Mouse (Mus musculus) lung, postnatal 0 days (tissue): ENCODE measurements around the gene Anxa11. TPM values are rescaled to one million over a fixed set of nuclear protein-coding genes. Genes with fewer than 3 reads are reported as not detected.
"Not testable (repeated sequence)": the region's sequence is repeated elsewhere in the genome, so short reads cannot be mapped to it uniquely, and the experiment has no call there.

Experiments
- ATAC-seq: fragments of 200-750 bp; cut with Nextera tagmentation; 2 replicates; pipeline ENCODE4 v1.8.0; 2017; ENCODE audit warnings: moderate library complexity
- DNase-seq: peaks from one replicate; pipeline ENCODE4 v3.0.0-alpha.2; 2016; ENCODE audit warnings: low spot score
- H3K27ac ChIP-seq: fragments of 300-500 bp; sonication (generic); 2 replicates; pipeline ENCODE4 v1.5.1; 2014; ENCODE audit warnings: antibody characterized with exemption, mild to moderate bottlenecking, low read length, mixed read lengths
- H3K27me3 ChIP-seq: fragments of 300-500 bp; sonication (generic); replicated peaks from 2 replicates; pipeline ENCODE4 v1.6.1; 2014; ENCODE audit warnings: low read length, mixed read lengths; ENCODE audit not compliant: insufficient read depth
- H3K36me3 ChIP-seq: fragments of 300-500 bp; sonication (generic); 2 replicates; pipeline ENCODE4 v1.6.1; 2014; ENCODE audit warnings: low read length, mixed read lengths; ENCODE audit not compliant: insufficient read depth
- H3K4me1 ChIP-seq: fragments of 300-500 bp; sonication (generic); 2 replicates; pipeline ENCODE4 v1.6.1; 2014; ENCODE audit warnings: antibody characterized with exemption, low read depth, low read length, mixed read lengths; ENCODE audit not compliant: insufficient read depth
- H3K4me2 ChIP-seq: fragments of 300-500 bp; sonication (generic); replicated peaks from 2 replicates; pipeline ENCODE4 v1.6.1; 2014; ENCODE audit warnings: low read depth, mild to moderate bottlenecking, low read length, moderate library complexity, mixed read lengths
- H3K4me3 ChIP-seq: fragments of 300-500 bp; sonication (generic); 2 replicates; pipeline ENCODE4 v1.5.1; 2014; ENCODE audit warnings: low read depth, low read length
- H3K9ac ChIP-seq: fragments of 300-500 bp; sonication (generic); replicated peaks from 2 replicates; pipeline ENCODE4 v1.6.1; 2014; ENCODE audit warnings: low read depth, mild to moderate bottlenecking
- H3K9me3 ChIP-seq: fragments of 300-500 bp; sonication (generic); 2 replicates; pipeline ENCODE4 v1.6.1; 2016; ENCODE audit warnings: low read length, mixed read lengths
- CTCF ChIP-seq: IDR thresholded peaks from 2 replicates; pipeline ENCODE4 v1.5.1; 2016; ENCODE audit warnings: antibody characterized with exemption, mild to moderate bottlenecking
- EP300 ChIP-seq: IDR thresholded peaks from 2 replicates; pipeline ENCODE4 v1.6.1; 2016; ENCODE audit warnings: antibody characterized with exemption, mild to moderate bottlenecking, control low read depth
- WGBS: fragments of 180-500 bp; shearing (Covaris S2); extraction: QIAGEN DNeasy Blood & Tissue Kit; methylation state at CpG from one replicate; pipeline ENCODE4 v1.1.7; 2014; 5-methylcytosine and 5-hydroxymethylcytosine counted together
- polyA plus RNA-seq: library from polyadenylated mRNA; unstranded; fragments of >200 nt; fragmentation: Nextera tagmentation; extraction: Ambion mirVana; gene quantifications from 2 replicates; pipeline ENCODE4 v1.2.1, GENCODE M21; 2015

The Anxa11 gene
- polyA plus RNA-seq, 1 experiment from 2014 or later: 54.6 TPM

GRCm38 (mm10) chr14:25846516-25846915, 4.6 kb downstream of the Anxa11 start:
- Histone ChIP-seq H3K36me3 (no peaks in the 10 kb centered on the region), H3K27me3 (no peaks in the 10 kb centered on the region), H3K9me3 (no peaks in the 10 kb centered on the region), H3K4me1 (peaks cover 6% of the 10 kb centered on the region), H3K4me2 (no peak overlapping the region), H3K4me3 (no peak overlapping the region), H3K27ac (no peak overlapping the region), H3K9ac (no peak overlapping the region)
- DNase-seq (no peak), ATAC-seq (no peak)
- 75% methylated on average over 8 of the region's 8 CpGs for WGBS
- TF ChIP-seq CTCF (no peak), EP300 (no peak)

GRCm38 (mm10) chr14:25847660-25848059, 5.7 kb downstream of the Anxa11 start:
- no peaks in the 10 kb centered on the region for H3K27me3 ChIP-seq
- H3K4me1 ChIP-seq: peaks cover 5% of the 10 kb centered on the region
- WGBS: 33% methylated on average over 9 of the region's 9 CpGs
- no peak overlapping the region for H3K9ac ChIP-seq
- no peak overlapping the region for H3K27ac ChIP-seq
- no peak for TF ChIP-seq EP300
- TF ChIP-seq CTCF: no peak
- H3K4me3 ChIP-seq: no peak overlapping the region
- ATAC-seq (no peak), DNase-seq (no peak)
- no peak overlapping the region for H3K4me2 ChIP-seq
- H3K36me3 ChIP-seq: no peaks in the 10 kb centered on the region
- no peaks in the 10 kb centered on the region for H3K9me3 ChIP-seq

GRCm38 (mm10) chr14:25848237-25848636, 6.3 kb downstream of the Anxa11 start:
- H3K9me3 ChIP-seq: no peaks in the 10 kb centered on the region
- H3K27ac ChIP-seq: no peak overlapping the region
- ATAC-seq (peak; percentile 54), DNase-seq (peak; percentile 40)
- H3K36me3 ChIP-seq: no peaks in the 10 kb centered on the region
- no peak overlapping the region for H3K9ac ChIP-seq
- 72% methylated on average over 6 of the region's 6 CpGs for WGBS
- H3K4me2 ChIP-seq: no peak overlapping the region
- H3K27me3 ChIP-seq: no peaks in the 10 kb centered on the region
- no peak for TF ChIP-seq CTCF
- TF ChIP-seq EP300: no peak
- H3K4me1 ChIP-seq: peaks cover 6% of the 10 kb centered on the region
- no peak overlapping the region for H3K4me3 ChIP-seq

- not testable (repeated sequence) for H3K9ac ChIP-seq, H3K4me2 ChIP-seq, ATAC-seq, H3K9me3 ChIP-seq, H3K36me3 ChIP-seq, DNase-seq, H3K27ac ChIP-seq, H3K27me3 ChIP-seq, H3K4me3 ChIP-seq
- H3K4me1 ChIP-seq: peaks cover 10% of the 10 kb centered on the region; the same call in 1 of the 2 replicates
- 86% methylated on average over 3 of the region's 4 CpGs for WGBS
Measured at GRCm38 (mm10) chr14:25848708-25849107, 6.8 kb downstream of the Anxa11 start.

GRCm38 (mm10) chr14:25850433-25850832, 8.5 kb downstream of the Anxa11 start:
- ATAC-seq: no peak
- no peak for DNase-seq
- no peak overlapping the region for H3K9ac ChIP-seq
- no peak overlapping the region for H3K27ac ChIP-seq
- no peaks in the 10 kb centered on the region for H3K9me3 ChIP-seq
- H3K4me2 ChIP-seq: no peak overlapping the region
- peaks cover 13% of the 10 kb centered on the region; the same call in 1 of the 2 replicates for H3K4me1 ChIP-seq
- TF ChIP-seq EP300: no peak
- no peak for TF ChIP-seq CTCF
- no peak overlapping the region for H3K4me3 ChIP-seq
- no peaks in the 10 kb centered on the region for H3K36me3 ChIP-seq
- 94% methylated on average over 2 of the region's 2 CpGs for WGBS
- H3K27me3 ChIP-seq: no peaks in the 10 kb centered on the region

GRCm38 (mm10) chr14:25851189-25851588, 9.2 kb downstream of the Anxa11 start:
- no peaks in the 10 kb centered on the region for H3K9me3 ChIP-seq
- no peak overlapping the region for H3K4me3 ChIP-seq
- peaks cover 16% of the 10 kb centered on the region for H3K4me1 ChIP-seq
- no peak overlapping the region for H3K9ac ChIP-seq
- no peaks in the 10 kb centered on the region for H3K27me3 ChIP-seq
- no peaks in the 10 kb centered on the region for H3K36me3 ChIP-seq
- ATAC-seq (no peak), DNase-seq (no peak)
- TF ChIP-seq EP300 (no peak), CTCF (no peak)
- H3K4me2 ChIP-seq: no peak overlapping the region
- H3K27ac ChIP-seq: no peak overlapping the region
- WGBS: 57% methylated on average over 6 of the region's 6 CpGs

- WGBS: 73% methylated on average over 11 of the region's 11 CpGs
- Histone ChIP-seq H3K4me3 (no peak overlapping the region), H3K36me3 (no peaks in the 10 kb centered on the region), H3K4me1 (peaks cover 24% of the 10 kb centered on the region), H3K27me3 (no peaks in the 10 kb centered on the region), H3K4me2 (no peak overlapping the region), H3K27ac (no peak overlapping the region), H3K9me3 (no peaks in the 10 kb centered on the region), H3K9ac (no peak overlapping the region)
- TF ChIP-seq EP300 (no peak), CTCF (no peak)
- DNase-seq: no peak
- no peak for ATAC-seq
Measured at GRCm38 (mm10) chr14:25852121-25852561, 10.2 kb downstream of the Anxa11 start.
